Mouse (Mus musculus): Measurements from ENCODE around the gene Tlr9. TPM values are rescaled to one million over a fixed set of nuclear protein-coding genes. Genes with fewer than 3 reads are reported as not detected.
A peak's percentile ranks its signal among the peaks of the same experiment; 100 is the strongest.

The Tlr9 gene
- polyA plus RNA-seq, 1 experiment from 2014 or later = 0.12 TPM

DNA sequence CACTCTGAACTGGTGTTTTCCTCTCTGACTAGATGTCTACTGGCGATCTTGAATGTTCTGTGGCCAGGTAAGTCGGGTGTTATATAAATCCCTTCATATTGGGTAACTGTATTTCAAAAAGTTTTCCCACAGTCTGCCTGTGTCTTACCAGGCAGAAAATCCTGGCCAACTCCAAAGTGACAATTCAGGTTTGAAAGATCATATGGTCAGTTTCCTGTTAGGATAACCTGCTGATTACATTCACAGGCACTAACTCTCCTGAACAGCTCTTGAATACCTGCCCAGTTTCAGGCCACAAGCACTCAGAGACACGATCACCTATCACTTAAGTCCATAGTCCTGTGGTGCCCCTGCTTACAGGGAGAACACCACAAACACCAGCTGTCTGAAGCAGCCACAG lies 39.7 kb downstream of the Tlr9 start:
- H3K9me3 ChIP-seq = no peaks in the 10 kb centered on the region
- ATAC-seq (ENCODE audit: insufficient number of reproducible peaks, low FRiP score, low TSS enrichment, low read depth) = no peak
- H3K27me3 ChIP-seq = no peaks in the 10 kb centered on the region
- no peak overlapping the region for H3K27ac ChIP-seq
- no peak overlapping the region for H3K4me2 ChIP-seq
- 0 out of 2 replicates have a peak, but pooled peaks cover 2% of the 10 kb centered on the region for H3K4me1 ChIP-seq
- H3K9ac ChIP-seq = no peak overlapping the region
- WGBS = 81% methylated on average over 3 of the region's 3 CpGs
- no peaks in the 10 kb centered on the region for H3K36me3 ChIP-seq
- no peak overlapping the region for H3K4me3 ChIP-seq

DNA sequence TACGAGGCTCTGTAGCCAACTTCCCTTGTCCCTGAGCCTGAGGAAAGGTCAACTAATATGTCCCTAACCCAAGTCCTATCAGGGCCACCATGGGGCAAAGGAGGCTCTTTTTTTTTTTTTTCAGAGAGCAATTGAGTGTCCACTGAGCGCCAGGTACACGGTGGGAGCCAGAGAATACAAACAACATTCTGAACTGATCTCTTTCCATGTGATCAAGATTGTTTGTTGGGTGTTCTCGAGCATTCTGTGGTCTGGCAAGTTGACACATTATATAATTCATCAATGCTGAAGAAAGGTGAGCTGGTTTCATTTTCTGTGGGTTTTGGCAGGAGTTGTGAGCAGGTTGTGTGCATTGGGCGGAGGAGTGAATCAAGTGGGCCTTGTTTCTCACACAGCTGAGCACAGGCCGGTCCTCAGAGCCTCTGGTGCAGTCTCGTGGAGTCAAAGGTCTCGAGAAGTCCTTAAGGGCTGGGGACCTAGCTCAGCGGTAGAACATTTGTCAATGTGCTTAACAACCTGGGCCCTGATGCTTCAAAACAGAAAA lies 41.1 kb downstream of the Tlr9 start:
- H3K4me3 ChIP-seq = no peak overlapping the region
- 0 out of 2 replicates have a peak, but pooled peaks cover 2% of the 10 kb centered on the region for H3K4me1 ChIP-seq
- WGBS = 78% methylated on average over 9 of the region's 9 CpGs
- no peaks in the 10 kb centered on the region for H3K36me3 ChIP-seq
- H3K27me3 ChIP-seq = no peaks in the 10 kb centered on the region
- H3K9me3 ChIP-seq = no peaks in the 10 kb centered on the region
- no peak overlapping the region for H3K4me2 ChIP-seq
- no peak overlapping the region for H3K9ac ChIP-seq
- ATAC-seq (ENCODE audit: insufficient number of reproducible peaks, low FRiP score, low TSS enrichment, low read depth) = no peak
- no peak overlapping the region for H3K27ac ChIP-seq

DNA sequence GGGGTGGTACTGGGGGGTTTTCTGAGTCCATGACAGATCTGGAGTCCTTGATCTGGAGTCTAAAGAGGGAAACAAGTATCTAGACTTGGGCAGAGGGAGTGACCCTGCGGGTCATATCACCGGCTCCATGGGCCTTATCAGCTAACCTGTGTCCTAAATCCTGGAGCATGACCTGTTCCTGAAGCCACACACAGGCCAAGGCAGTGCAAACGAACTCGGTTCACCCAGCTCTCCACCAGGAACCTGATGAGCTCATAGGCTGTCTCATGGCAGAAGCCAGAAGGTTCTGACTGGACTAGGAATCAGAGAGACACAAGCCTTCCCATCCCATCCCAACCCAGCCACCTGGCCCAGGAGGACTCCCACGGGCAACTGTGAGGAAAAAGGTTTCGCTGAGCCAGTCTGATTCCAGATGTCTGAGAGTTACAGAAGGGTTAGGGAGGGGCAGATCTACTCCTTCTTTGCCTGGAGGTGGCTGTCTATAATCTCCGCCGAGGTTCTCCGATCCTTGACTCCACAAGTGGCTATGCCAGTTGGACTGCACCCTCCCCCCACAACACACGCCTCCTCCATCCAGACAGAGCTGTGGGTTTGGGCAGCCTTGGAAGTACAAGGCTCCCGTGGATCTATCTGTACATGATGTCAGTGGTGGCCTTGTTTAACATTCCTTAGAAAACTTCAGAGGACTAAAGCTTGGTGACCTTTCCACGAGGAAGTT lies 43.1 kb downstream of the Tlr9 start:
- H3K4me3 ChIP-seq = no peak overlapping the region
- WGBS = 63% methylated on average over 12 of the region's 12 CpGs
- H3K27me3 ChIP-seq = no peaks in the 10 kb centered on the region
- H3K9ac ChIP-seq = no peak overlapping the region
- no peak for ATAC-seq (ENCODE audit: insufficient number of reproducible peaks, low FRiP score, low TSS enrichment, low read depth)
- no peaks in the 10 kb centered on the region for H3K36me3 ChIP-seq
- H3K27ac ChIP-seq = no peak overlapping the region
- H3K4me2 ChIP-seq = no peak overlapping the region
- H3K9me3 ChIP-seq = no peaks in the 10 kb centered on the region
- H3K4me1 ChIP-seq = peaks cover 6% of the 10 kb centered on the region; the same call in 1 of the 2 replicates

DNA sequence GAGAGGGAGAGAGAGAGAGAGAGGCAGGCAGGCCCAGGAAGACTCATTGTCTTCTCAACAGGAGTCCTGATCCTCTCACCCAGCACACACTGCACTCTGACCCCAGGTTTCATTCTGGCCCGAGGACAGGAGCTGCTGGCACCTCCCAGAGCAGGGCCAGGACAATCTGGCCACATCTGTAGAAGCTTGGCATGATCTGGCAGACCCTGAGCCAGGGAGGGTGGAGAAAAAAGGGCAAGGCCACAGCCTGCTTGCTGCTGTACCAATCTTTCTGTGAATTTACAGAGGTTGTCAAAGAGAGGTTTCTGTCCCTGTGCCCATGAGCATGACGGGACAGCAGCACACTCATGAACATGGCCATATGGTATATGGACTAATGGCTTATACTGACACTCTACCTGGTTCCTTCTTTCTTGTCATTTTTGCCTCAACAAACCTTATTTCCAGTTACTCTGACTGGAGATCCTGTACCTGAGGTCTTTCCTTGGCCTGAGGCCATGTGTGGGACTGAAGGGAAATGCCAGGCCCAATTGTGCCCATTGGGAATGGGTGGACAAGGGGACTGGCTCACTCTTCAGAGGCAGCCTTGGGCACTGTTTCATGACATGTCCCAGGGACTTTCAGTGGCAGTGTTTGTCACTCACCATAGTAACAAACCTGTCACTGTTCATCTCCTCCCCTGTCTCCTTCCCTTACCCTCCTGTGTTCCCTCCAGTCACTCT lies 44.7 kb downstream of the Tlr9 start:
- WGBS = 70% methylated on average over 2 of the region's 2 CpGs
- H3K27ac ChIP-seq = no peak overlapping the region
- no peak for ATAC-seq (ENCODE audit: insufficient number of reproducible peaks, low FRiP score, low TSS enrichment, low read depth)
- peaks cover 6% of the 10 kb centered on the region; the same call in 1 of the 2 replicates for H3K4me1 ChIP-seq
- no peak overlapping the region for H3K4me3 ChIP-seq
- H3K9ac ChIP-seq = no peak overlapping the region
- no peaks in the 10 kb centered on the region for H3K9me3 ChIP-seq
- H3K36me3 ChIP-seq = no peaks in the 10 kb centered on the region
- no peaks in the 10 kb centered on the region for H3K27me3 ChIP-seq
- no peak overlapping the region for H3K4me2 ChIP-seq

DNA sequence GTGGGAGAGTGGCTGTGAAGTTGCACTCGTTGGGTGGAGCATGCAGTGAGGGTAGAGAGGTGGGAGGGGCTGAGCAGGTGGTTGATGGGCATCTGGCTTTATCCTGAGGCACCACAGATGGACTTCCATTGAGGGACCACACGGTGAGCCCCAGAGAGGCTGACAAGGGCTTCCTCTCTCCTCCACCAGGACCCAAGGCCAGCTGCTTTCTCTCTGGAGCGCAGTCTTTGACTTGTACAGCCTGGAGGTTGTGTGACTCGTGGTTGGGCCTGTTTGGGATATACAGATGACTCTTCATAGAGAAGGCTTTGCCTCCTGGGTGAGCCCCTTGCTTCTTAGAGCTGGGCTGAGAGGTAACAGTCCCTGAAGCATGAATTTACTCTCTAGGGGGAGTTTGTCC lies 46.0 kb downstream of the Tlr9 start:
- H3K9ac ChIP-seq = no peak overlapping the region
- no peaks in the 10 kb centered on the region for H3K9me3 ChIP-seq
- H3K27me3 ChIP-seq = no peaks in the 10 kb centered on the region
- no peaks in the 10 kb centered on the region for H3K36me3 ChIP-seq
- no peak overlapping the region for H3K4me2 ChIP-seq
- peaks cover 6% of the 10 kb centered on the region; the same call in 1 of the 2 replicates for H3K4me1 ChIP-seq
- no peak overlapping the region for H3K4me3 ChIP-seq
- ATAC-seq (ENCODE audit: insufficient number of reproducible peaks, low FRiP score, low TSS enrichment, low read depth) = no peak
- WGBS = 56% methylated on average over 4 of the region's 4 CpGs
- peak overlapping the region; percentile 33; the same call in 1 of the 2 replicates for H3K27ac ChIP-seq

DNA sequence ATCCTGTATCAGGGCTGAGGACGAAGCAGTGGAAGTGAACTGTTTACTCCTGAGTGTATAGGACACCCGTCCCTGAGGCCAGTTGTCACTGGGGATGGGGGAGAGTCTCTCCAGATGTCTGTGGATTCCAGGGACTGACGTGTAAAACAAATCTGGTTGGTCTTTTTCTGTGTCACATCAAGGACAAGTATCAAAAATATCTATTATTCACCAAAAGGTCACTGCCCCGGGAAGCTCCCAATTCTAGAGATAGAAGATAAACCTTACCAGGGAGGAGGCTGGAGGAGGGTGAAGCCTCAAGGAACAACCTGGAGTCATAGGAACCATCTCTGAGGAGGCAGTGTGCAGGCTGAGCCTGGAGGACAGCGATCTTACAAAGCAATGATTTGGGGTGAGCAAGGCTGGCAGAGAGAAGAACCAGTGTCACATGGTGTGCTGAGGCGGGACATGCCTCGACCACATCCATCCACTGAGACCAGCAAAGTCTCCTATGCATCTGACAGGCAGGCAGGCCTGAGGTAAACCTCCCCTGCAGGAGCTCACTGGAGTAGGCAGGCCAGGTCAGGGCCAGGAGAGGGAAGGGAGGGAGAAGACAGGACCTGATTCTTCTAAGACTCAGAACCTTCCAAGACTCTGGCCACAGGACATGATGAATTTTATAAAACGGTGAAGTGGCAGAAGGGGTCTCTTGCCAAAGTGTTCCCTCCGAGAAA lies 46.8 kb downstream of the Tlr9 start:
- ATAC-seq (ENCODE audit: insufficient number of reproducible peaks, low FRiP score, low TSS enrichment, low read depth) = no peak
- WGBS = 68% methylated on average over 9 of the region's 9 CpGs
- H3K9ac ChIP-seq = no peak overlapping the region

DNA sequence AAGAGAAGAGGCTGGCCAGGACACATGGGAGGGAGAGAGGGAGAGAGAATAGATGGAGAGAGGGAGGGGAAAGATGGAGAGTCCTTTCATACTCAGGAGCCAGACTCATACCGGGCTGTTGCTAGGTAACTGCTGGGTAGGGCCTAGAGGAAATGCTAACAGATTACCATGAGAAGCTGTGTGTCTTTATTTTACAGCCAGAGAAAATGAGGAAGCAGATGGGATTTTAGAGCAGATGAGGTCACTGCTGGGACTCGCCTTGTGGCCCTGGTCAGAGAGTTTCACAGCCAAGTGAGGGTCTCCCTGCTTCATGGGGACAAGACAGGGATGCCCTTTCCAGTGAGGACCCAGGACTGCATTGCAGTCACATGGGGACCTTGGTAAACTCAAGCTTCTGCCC lies 47.5 kb downstream of the Tlr9 start:
- Histone ChIP-seq H3K9me3 (no peaks in the 10 kb centered on the region), H3K4me1 (peaks cover 6% of the 10 kb centered on the region; the same call in 1 of the 2 replicates), H3K36me3 (no peaks in the 10 kb centered on the region), H3K4me3 (no peak overlapping the region), H3K4me2 (no peak overlapping the region), H3K9ac (no peak overlapping the region), H3K27me3 (no peaks in the 10 kb centered on the region), H3K27ac (no peak overlapping the region)
- no peak for ATAC-seq (ENCODE audit: insufficient number of reproducible peaks, low FRiP score, low TSS enrichment, low read depth)
- WGBS = 35% methylated on average over 2 of the region's 2 CpGs

More for the DNA sequence above, 46.8 kb downstream of the Tlr9 start:
- Histone ChIP-seq H3K4me2 (no peak overlapping the region), H3K27me3 (no peaks in the 10 kb centered on the region), H3K4me3 (no peak overlapping the region), H3K27ac (no peak overlapping the region), H3K4me1 (peaks cover 6% of the 10 kb centered on the region; the same call in 1 of the 2 replicates), H3K9me3 (no peaks in the 10 kb centered on the region), H3K36me3 (no peaks in the 10 kb centered on the region)

DNA sequence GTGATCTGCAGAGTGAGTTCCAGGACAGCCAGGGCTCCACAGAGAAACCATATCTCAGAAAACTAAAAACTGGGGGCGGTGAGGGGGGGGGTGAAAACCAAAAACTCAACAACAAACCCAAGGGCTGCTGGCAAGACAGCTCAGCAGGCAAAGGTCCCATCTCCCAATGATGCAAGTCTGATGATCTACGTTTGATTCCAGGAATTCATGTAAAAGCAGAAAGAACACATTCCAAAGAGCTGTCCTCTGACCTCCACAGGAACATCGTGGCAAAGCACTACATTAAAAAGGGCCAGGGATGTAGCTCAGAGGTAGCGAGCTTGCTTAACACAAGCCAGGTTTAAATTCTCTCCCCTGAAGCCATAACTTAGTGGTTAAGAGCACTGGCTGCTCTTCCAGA lies 48.3 kb downstream of the Tlr9 start:
- ATAC-seq (ENCODE audit: insufficient number of reproducible peaks, low FRiP score, low TSS enrichment, low read depth) = no peak
- Histone ChIP-seq H3K4me1 (peaks cover 5% of the 10 kb centered on the region; the same call in 1 of the 2 replicates), H3K27ac (no peak overlapping the region), H3K9me3 (no peaks in the 10 kb centered on the region), H3K4me3 (no peak overlapping the region), H3K9ac (no peak overlapping the region), H3K36me3 (no peaks in the 10 kb centered on the region), H3K4me2 (no peak overlapping the region), H3K27me3 (no peaks in the 10 kb centered on the region)
- WGBS = 59% methylated on average over 4 of the region's 4 CpGs

DNA sequence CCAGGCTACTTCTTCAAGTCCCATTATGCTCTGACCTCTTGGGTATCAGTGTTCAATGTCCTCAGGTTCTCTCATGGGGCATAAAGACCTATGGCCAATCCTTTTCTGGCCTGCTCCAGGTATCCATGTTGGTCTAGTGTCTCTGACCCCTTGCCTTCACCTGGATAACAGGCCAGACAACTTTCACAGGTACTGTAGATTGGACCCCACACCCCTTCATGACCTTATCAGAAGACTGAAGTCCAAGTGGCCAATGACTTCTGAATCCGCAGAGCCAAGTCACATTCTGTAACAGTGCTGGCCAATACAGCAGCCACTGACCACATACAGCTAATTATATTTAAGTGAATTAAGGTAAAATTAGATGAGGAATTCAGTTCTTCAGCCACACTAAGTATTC lies 49.9 kb downstream of the Tlr9 start:
- H3K4me3 ChIP-seq = no peak overlapping the region
- no peak for ATAC-seq (ENCODE audit: insufficient number of reproducible peaks, low FRiP score, low TSS enrichment, low read depth)

DNA sequence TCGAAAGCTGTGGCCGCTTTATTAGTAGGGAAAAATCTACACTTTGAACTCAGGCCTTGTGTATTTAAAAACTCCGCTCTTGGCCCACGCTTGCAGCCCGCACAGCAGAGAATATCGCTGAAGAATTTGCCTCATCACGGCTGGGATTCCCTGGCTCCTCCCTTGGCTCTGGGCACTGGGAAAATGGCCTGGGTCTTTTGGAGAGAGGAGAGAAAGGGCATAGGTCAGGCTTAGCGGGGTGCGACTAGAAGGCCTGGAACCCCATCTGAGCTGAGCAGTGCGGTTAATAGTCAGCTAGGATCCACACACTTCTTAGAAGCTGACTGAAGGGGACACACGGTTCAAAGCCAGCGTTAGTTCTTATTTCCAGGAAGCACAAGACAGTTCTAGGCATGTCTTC lies 50.9 kb downstream of the Tlr9 start:
- Histone ChIP-seq H3K4me1 (peaks cover 4% of the 10 kb centered on the region; the same call in 1 of the 2 replicates), H3K4me2 (no peak overlapping the region), H3K36me3 (no peaks in the 10 kb centered on the region), H3K9me3 (no peaks in the 10 kb centered on the region), H3K27me3 (no peaks in the 10 kb centered on the region), H3K4me3 (no peak overlapping the region), H3K9ac (no peak overlapping the region), H3K27ac (no peak overlapping the region)
- WGBS = 86% methylated on average over 12 of the region's 12 CpGs
- ATAC-seq (ENCODE audit: insufficient number of reproducible peaks, low FRiP score, low TSS enrichment, low read depth) = no peak

More for the DNA sequence above, 49.9 kb downstream of the Tlr9 start:
- no peaks in the 10 kb centered on the region for H3K9me3 ChIP-seq
- H3K4me1 ChIP-seq = peaks cover 4% of the 10 kb centered on the region; the same call in 1 of the 2 replicates
- no peak overlapping the region for H3K9ac ChIP-seq
- no peaks in the 10 kb centered on the region for H3K36me3 ChIP-seq
- H3K27ac ChIP-seq = no peak overlapping the region
- H3K27me3 ChIP-seq = no peaks in the 10 kb centered on the region
- no peak overlapping the region for H3K4me2 ChIP-seq
- WGBS = 94% methylated on average over 1 of the region's 1 CpGs

DNA sequence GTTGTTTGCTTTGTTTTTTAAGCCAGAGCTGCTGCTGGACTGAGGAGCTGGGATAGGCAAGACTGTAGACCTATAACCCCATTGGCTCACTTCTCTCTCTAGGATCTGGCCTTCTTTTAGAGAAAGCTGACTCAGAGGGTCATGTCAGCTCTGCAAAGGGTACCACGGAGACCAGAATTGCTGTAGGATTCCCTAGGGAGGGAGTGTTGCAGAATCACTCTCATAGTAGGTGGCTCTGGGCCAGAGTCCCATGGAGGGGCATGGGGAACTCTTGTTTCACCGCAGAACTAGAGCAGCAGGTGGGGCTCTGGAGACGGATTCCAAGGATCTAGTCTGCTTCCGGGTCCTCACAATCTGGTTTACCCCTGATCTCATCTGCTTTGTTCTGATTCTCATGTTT lies 51.4 kb downstream of the Tlr9 start:
- 51% methylated on average over 4 of the region's 4 CpGs for WGBS
- Histone ChIP-seq H3K9me3 (no peaks in the 10 kb centered on the region), H3K9ac (no peak overlapping the region), H3K4me2 (no peak overlapping the region), H3K27ac (no peak overlapping the region), H3K4me1 (peaks cover 4% of the 10 kb centered on the region; the same call in 1 of the 2 replicates), H3K27me3 (no peaks in the 10 kb centered on the region), H3K4me3 (no peak overlapping the region), H3K36me3 (no peaks in the 10 kb centered on the region)
- ATAC-seq (ENCODE audit: insufficient number of reproducible peaks, low FRiP score, low TSS enrichment, low read depth) = no peak
